Mouse (Mus musculus): ENCODE measurements around the gene Pstk.

DNA sequence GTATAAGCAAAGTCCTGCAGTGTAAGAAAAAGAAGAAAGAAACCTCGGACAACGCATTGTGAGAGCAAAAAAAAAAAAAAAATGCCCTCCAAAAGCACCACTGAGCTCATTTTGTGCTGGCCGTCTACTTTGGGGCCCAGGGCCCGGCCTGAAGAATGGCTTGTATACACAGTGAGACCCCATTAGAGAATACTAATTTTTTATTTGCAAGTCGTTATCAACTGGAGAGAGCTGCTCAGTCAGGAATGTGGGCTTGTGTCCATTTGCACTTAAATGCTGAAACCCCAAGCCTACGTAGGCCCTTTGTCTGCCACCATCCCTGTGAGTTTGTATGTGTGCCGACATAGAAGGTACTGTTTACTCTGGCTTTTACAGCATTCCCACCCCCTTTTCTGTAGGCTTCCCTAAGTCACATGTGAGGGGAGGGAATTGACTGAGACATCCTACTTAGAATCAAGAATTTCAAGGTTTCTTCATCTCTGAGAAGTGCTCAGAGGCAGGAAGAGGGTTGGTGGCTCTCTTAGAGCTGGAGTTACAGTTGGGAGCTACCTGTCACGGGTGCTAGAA, 33.4 kb upstream of the Pstk start:
- no peak for TF ChIP-seq CTCF (IDR thresholded peaks at IDR 0.05; ENCODE audit: borderline replicate concordance, insufficient read depth, low read length)
- no peak for TF ChIP-seq POLR2A (IDR thresholded peaks at IDR 0.05; ENCODE audit: low read depth, low read length)

Measured in embryonic fibroblast, embryonic 13.5 days (primary cell).